ENCODE assay signal across 8 mouse cellular contexts in the genomic region with DNA sequence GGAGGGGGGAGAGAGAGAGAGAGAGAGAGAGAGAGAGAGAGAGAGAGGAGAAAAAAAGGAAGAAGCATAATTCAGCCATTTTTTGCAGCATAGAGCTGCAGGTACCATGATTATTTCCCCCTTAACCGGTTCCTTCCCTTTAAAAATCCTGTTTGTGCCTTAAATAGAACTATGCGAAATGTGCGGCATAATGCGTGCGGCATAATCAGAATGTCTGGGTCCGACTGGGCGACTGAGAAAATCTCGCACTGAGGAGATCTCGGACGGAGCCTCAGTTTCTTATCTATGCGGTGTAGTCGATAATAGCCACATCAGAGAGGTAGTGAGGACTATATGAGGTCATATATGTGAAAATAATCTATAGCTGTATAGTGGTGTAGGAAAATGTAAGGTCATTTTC. TPM values are rescaled to one million over a fixed set of nuclear protein-coding genes. Genes with fewer than 3 reads are reported as not detected.
DNase-seq lines count a peak whose midpoint lies in the region; ATAC-seq lines count a peak whose summit lies in the region.

No protein-coding gene starts in this region.

- H3K4me1 ChIP-seq in embryonic facial prominence, embryonic 13.5 days = no peaks in the 10 kb centered on the region
- H3K4me1 ChIP-seq in limb, embryonic 12.5 days (replicated peaks) = no peaks in the 10 kb centered on the region
- H3K4me1 ChIP-seq in neural tube, embryonic 15.5 days = no peaks in the 10 kb centered on the region

- peak overlapping the region; percentile 60 for H3K4me3 ChIP-seq in embryonic facial prominence, embryonic 13.5 days
- peak overlapping the region; percentile 59 for H3K4me3 ChIP-seq in limb, embryonic 12.5 days (replicated peaks)
- peak overlapping the region; percentile 62 for H3K4me3 ChIP-seq in neural tube, embryonic 15.5 days (replicated peaks)

- ATAC-seq in embryonic facial prominence, embryonic 13.5 days (ENCODE audit: insufficient number of reproducible peaks, insufficient read depth, low FRiP score, low TSS enrichment, low read depth) = no peak
- ATAC-seq in limb, embryonic 12.5 days (ENCODE audit: insufficient number of reproducible peaks, insufficient read depth, low FRiP score, low TSS enrichment, low read depth) = no peak
- no peak for ATAC-seq in neural tube, embryonic 15.5 days (ENCODE audit: low FRiP score)

- peaks cover 63% of the 10 kb centered on the region for H3K27me3 ChIP-seq in embryonic facial prominence, embryonic 13.5 days
- H3K27me3 ChIP-seq in limb, embryonic 12.5 days = peaks cover 47% of the 10 kb centered on the region
- H3K27me3 ChIP-seq in neural tube, embryonic 15.5 days (replicated peaks) = peaks cover 52% of the 10 kb centered on the region

- peak; percentile 0 to 10 for DNase-seq in heart, adult 18-20 months
- no peak for DNase-seq in heart, postnatal 4 days
- DNase-seq in 3T3-L1 (ENCODE audit: low read depth, low spot score) = peak; percentile 9
- DNase-seq in layer of hippocampus, adult 9-10 months (ENCODE audit: low spot score) = no peak
- DNase-seq in layer of hippocampus, adult 11-12 months (ENCODE audit: low spot score) = no peak

- 32% methylated on average over 12 of the region's 12 CpGs for WGBS in embryonic facial prominence, embryonic 13.5 days
- 21% methylated on average over 12 of the region's 12 CpGs for WGBS in limb, embryonic 12.5 days
- 25% methylated on average over 12 of the region's 12 CpGs for WGBS in neural tube, embryonic 15.5 days

- no peaks in the 10 kb centered on the region for H3K9me3 ChIP-seq in embryonic facial prominence, embryonic 13.5 days
- H3K9me3 ChIP-seq in limb, embryonic 12.5 days = no peaks in the 10 kb centered on the region
- no peaks in the 10 kb centered on the region for H3K9me3 ChIP-seq in neural tube, embryonic 15.5 days (replicated peaks)

- no peaks in the 10 kb centered on the region for H3K36me3 ChIP-seq in embryonic facial prominence, embryonic 13.5 days
- H3K36me3 ChIP-seq in limb, embryonic 12.5 days = no peaks in the 10 kb centered on the region
- no peaks in the 10 kb centered on the region for H3K36me3 ChIP-seq in neural tube, embryonic 15.5 days

- peak overlapping the region; percentile 82 for H3K9ac ChIP-seq in embryonic facial prominence, embryonic 13.5 days
- peak overlapping the region; percentile 67 for H3K9ac ChIP-seq in limb, embryonic 12.5 days (replicated peaks)
- peak overlapping the region; percentile 73 for H3K9ac ChIP-seq in neural tube, embryonic 15.5 days (replicated peaks)

- H3K4me2 ChIP-seq in embryonic facial prominence, embryonic 13.5 days = peak overlapping the region; percentile 57
- H3K4me2 ChIP-seq in limb, embryonic 12.5 days = peak overlapping the region; percentile 55
- peak overlapping the region; percentile 54 for H3K4me2 ChIP-seq in neural tube, embryonic 15.5 days

- H3K27ac ChIP-seq in embryonic facial prominence, embryonic 13.5 days = no peak overlapping the region
- no peak overlapping the region for H3K27ac ChIP-seq in limb, embryonic 12.5 days
- H3K27ac ChIP-seq in neural tube, embryonic 15.5 days (replicated peaks) = peak overlapping the region; percentile 89; the same call in 1 of the 2 replicates

RNA-seq across cellular contexts. Expression of gene Klhl15, which starts 1.2 kb away (rescaled TPM):
- total RNA-seq in heart, adult 18-20 months (2021) = 1 to 10 TPM; 8.5 to 8.8 TPM
- total RNA-seq in heart, postnatal 4 days (2021) = 10 to 100 TPM; 11.3 to 12.0 TPM
- polyA plus RNA-seq in embryonic facial prominence, embryonic 13.5 days (2015; fragmentation: Nextera tagmentation; extraction: Ambion mirVana) = 8.4 and 10.9 TPM in 2 replicates
- 8.1 and 10.4 TPM in 2 replicates for polyA plus RNA-seq in limb, embryonic 12.5 days (2016; fragmentation: Nextera tagmentation; extraction: Ambion mirVana)
- 9.1 and 11.2 TPM in 2 replicates for polyA plus RNA-seq in neural tube, embryonic 15.5 days (2015; fragmentation: Nextera tagmentation; extraction: Ambion mirVana)

RNA-seq across cellular contexts. Expression of gene Eif2s3x, which starts 22.9 kb away (rescaled TPM):
- 100 to 1,000 TPM in 1 of 2 experiments, 10 to 100 TPM in 1; 92.4 to 161 TPM for total RNA-seq in heart, adult 18-20 months (2021)
- 100 to 1,000 TPM; 130 to 205 TPM for total RNA-seq in heart, postnatal 4 days (2021)
- 81.1 and 82.7 TPM in 2 replicates for polyA plus RNA-seq in embryonic facial prominence, embryonic 13.5 days (2015; fragmentation: Nextera tagmentation; extraction: Ambion mirVana)
- 87.7 and 87.8 TPM in 2 replicates for polyA plus RNA-seq in limb, embryonic 12.5 days (2016; fragmentation: Nextera tagmentation; extraction: Ambion mirVana)
- polyA plus RNA-seq in neural tube, embryonic 15.5 days (2015; fragmentation: Nextera tagmentation; extraction: Ambion mirVana) = 74.9 and 80.0 TPM in 2 replicates

Comparison
In these comparisons a context has a peak if more than half of its experiments do, and no peak if none do; other contexts are left out.
1. DNase-seq: peak in heart, adult 18-20 months (2 of 2) and 3T3-L1 (single experiment); none in heart, postnatal 4 days (single experiment), layer of hippocampus, adult 9-10 months (single experiment) and layer of hippocampus, adult 11-12 months (single experiment).
2. Peak in every context shown above with its lines, with median percentiles within 50 percentile points of each other: H3K4me2 ChIP-seq, H3K4me3 ChIP-seq and H3K9ac ChIP-seq.